Mouse (Mus musculus) midbrain, embryonic 13.5 days (tissue): Measurements from ENCODE around the gene Prkab2. TPM values are rescaled to one million over a fixed set of nuclear protein-coding genes. Genes with fewer than 3 reads are reported as not detected.

Source experiments
- ATAC-seq: fragments of 200-750 bp; cut with Nextera tagmentation; 2 replicates; pipeline ENCODE4 v1.8.0; 2017; ENCODE audit warnings: mild to moderate bottlenecking, moderate TSS enrichment, moderate library complexity
- H3K27ac ChIP-seq: fragments of 300-500 bp; sonication (generic); 2 replicates; pipeline ENCODE4 v1.5.1; 2015; ENCODE audit warnings: inconsistent platforms, mild to moderate bottlenecking, moderate library complexity
- H3K27me3 ChIP-seq: fragments of 300-500 bp; sonication (generic); 2 replicates; pipeline ENCODE4 v1.6.1; 2015; ENCODE audit warnings: mild to moderate bottlenecking, inconsistent platforms
- H3K36me3 ChIP-seq: fragments of 300-500 bp; sonication (generic); 2 replicates; pipeline ENCODE4 v1.6.1; 2015; ENCODE audit warnings: mild to moderate bottlenecking, inconsistent platforms
- H3K4me1 ChIP-seq: fragments of 300-500 bp; sonication (generic); replicated peaks from 2 replicates; pipeline ENCODE4 v1.6.1; 2015; ENCODE audit warnings: inconsistent platforms
- H3K4me2 ChIP-seq: fragments of 300-500 bp; sonication (generic); replicated peaks from 2 replicates; pipeline ENCODE4 v1.6.1; 2015; ENCODE audit warnings: moderate library complexity, mild to moderate bottlenecking, inconsistent platforms
- H3K4me3 ChIP-seq: fragments of 300-500 bp; sonication (generic); replicated peaks from 2 replicates; pipeline ENCODE4 v1.5.1; 2015; ENCODE audit warnings: mild to moderate bottlenecking, inconsistent platforms
- H3K9ac ChIP-seq: fragments of 300-500 bp; sonication (generic); replicated peaks from 2 replicates; pipeline ENCODE4 v1.6.1; 2015; ENCODE audit warnings: mild to moderate bottlenecking, inconsistent platforms
- H3K9me3 ChIP-seq: fragments of 300-500 bp; sonication (generic); 2 replicates; pipeline ENCODE4 v1.6.1; 2016; ENCODE audit warnings: mild to moderate bottlenecking, inconsistent platforms
- WGBS: fragments of 180-500 bp; shearing (Covaris S2); methylation state at CpG from one replicate; pipeline ENCODE4 v1.1.7; 2015; 5-methylcytosine and 5-hydroxymethylcytosine counted together
- polyA plus RNA-seq: library from polyadenylated mRNA; unstranded; fragments of >200 nt; fragmentation: Nextera tagmentation; extraction: Ambion mirVana; gene quantifications from 2 replicates; pipeline ENCODE4 v1.2.1, GENCODE M21; 2015

Prkab2 gene
- polyA plus RNA-seq, 1 experiment from 2014 or later, result 7.3 TPM

DNA sequence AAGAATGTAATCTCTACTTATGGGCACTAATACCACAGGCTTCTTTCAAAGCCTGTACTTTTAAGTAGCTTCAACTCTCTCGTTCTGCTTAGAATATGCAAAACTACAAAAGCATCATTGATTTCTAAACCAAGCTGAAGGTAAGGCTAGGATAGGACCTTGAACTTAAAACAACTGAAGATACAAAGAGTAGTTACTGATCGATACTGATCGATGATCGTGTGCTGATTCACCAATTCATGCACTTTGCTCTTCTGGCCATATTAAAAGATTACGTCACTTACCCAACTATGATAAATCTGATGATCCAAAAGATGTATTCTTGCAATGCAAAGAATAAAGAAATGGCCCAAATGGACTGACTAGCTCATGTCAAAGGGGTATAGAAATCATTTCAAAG lies 4.2 kb upstream of the Prkab2 start:
- ATAC-seq, result no peak
- Histone ChIP-seq H3K36me3 (no peaks in the 10 kb centered on the region), H3K9ac (no peak overlapping the region), H3K9me3 (peaks cover 5% of the 10 kb centered on the region; the same call in 1 of the 2 replicates), H3K4me1 (peaks cover 1% of the 10 kb centered on the region), H3K27ac (no peak overlapping the region), H3K27me3 (no peaks in the 10 kb centered on the region), H3K4me2 (no peak overlapping the region), H3K4me3 (no peak overlapping the region)
- WGBS, result 92% methylated on average over 5 of the region's 5 CpGs

DNA sequence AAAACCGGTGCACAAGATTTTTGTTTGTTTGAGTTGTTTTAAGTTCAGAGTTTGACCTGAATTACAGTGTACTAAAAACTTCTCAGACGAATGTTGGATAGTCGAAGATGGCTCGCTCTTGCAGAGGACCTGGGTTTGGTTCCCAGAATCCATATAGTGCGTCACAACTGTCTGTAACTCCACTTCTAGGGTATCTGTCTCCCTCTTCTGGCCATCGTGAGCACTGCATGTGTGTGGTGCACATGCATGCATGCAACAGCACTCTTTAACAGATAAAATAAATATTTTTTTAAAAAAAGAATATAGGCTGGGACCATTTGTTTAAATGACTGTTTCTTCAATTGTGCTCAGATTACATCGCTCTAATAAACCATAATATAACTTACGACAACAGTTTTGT lies 3.1 kb upstream of the Prkab2 start:
- ATAC-seq, result no peak
- 84% methylated on average over 8 of the region's 8 CpGs for whole genome bisulfite sequencing
- no peaks in the 10 kb centered on the region for H3K36me3 ChIP-seq
- H3K4me2 ChIP-seq, result no peak overlapping the region
- no peak overlapping the region for H3K9ac ChIP-seq
- H3K27me3 ChIP-seq, result no peaks in the 10 kb centered on the region
- peaks cover 5% of the 10 kb centered on the region; the same call in 1 of the 2 replicates for H3K9me3 ChIP-seq
- H3K4me1 ChIP-seq, result peaks cover 12% of the 10 kb centered on the region
- no peak overlapping the region for H3K4me3 ChIP-seq
- no peak overlapping the region for H3K27ac ChIP-seq

DNA sequence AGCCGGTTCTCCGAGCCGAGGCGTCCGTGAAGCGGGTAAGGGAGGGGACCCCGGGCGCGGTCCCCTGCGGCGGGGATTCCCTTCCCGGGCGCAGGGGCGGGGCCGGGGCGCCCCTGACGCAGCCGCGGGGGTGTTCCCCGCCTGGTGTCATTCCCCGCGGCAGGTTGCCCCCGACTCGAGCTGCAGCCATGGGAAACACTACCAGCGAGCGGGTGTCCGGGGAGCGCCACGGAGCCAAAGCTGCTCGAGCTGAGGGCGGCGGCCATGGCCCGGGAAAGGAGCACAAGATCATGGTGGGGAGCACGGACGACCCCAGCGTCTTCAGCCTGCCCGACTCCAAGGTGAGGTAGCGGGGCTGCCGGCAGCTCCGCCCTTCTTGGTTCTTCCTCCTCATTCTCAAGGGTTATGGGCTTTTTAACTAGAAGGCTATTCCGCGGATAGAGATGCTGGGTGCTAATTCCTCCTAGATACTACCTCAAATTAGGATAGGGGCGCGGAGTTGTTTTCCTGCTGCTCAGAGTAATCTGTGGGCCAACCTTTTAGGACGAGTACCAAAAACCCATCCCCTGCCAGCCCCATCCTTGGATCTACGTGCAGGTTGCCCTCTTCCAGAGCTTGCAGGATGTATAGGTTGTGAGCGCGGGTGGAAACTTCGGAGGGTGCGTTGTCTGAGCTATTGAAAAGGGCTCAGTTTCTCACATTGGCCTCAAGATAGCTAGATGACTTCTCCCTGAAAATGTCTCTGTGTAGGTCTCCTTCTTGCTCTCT lies 617 bp downstream of the Prkab2 start:
- no peaks in the 10 kb centered on the region for H3K27me3 ChIP-seq
- peak; percentile 2 for ATAC-seq
- H3K9me3 ChIP-seq, result peaks cover 5% of the 10 kb centered on the region; the same call in 1 of the 2 replicates
- H3K27ac ChIP-seq, result peak overlapping the region; percentile 51
- peak overlapping the region; percentile 78 for H3K4me2 ChIP-seq
- peaks cover 15% of the 10 kb centered on the region for H3K4me1 ChIP-seq
- H3K4me3 ChIP-seq, result peak overlapping the region; percentile 81
- WGBS, result under 1% methylated on average over 49 of the region's 50 CpGs
- peak overlapping the region; percentile 81 for H3K9ac ChIP-seq
- peaks cover 10% of the 10 kb centered on the region for H3K36me3 ChIP-seq

DNA sequence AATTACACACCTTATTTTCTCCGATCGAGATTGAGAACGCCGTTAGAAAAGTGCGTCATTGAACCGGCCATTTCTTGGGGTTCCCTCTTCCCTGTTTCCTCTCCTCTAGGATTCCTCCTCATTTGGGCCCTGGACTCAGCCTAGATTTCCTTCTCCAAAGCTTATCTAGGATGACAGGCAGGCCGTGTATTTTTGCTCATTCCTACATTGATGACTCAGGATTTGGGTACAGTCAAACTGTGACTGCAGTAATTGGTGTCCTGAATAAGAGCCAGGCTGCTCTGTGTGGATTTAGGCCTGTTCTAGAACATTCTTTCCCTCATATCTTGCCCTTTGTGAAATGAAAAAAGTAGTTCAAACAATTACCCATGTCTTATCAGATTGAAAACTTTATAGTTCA lies 1.8 kb downstream of the Prkab2 start:
- no peak overlapping the region; the same call in 1 of the 2 replicates for H3K4me3 ChIP-seq
- H3K36me3 ChIP-seq, result peaks cover 21% of the 10 kb centered on the region
- H3K4me2 ChIP-seq, result peak overlapping the region; percentile 78; the same call in 1 of the 2 replicates
- peaks cover 15% of the 10 kb centered on the region for H3K4me1 ChIP-seq
- WGBS, result 93% methylated on average over 7 of the region's 7 CpGs
- ATAC-seq, result no peak
- H3K9me3 ChIP-seq, result peaks cover 2% of the 10 kb centered on the region; the same call in 1 of the 2 replicates
- no peak overlapping the region for H3K27ac ChIP-seq
- H3K9ac ChIP-seq, result 0 out of 2 replicates have a peak overlapping the region, but pooled peaks have one; percentile 36
- no peaks in the 10 kb centered on the region for H3K27me3 ChIP-seq

DNA sequence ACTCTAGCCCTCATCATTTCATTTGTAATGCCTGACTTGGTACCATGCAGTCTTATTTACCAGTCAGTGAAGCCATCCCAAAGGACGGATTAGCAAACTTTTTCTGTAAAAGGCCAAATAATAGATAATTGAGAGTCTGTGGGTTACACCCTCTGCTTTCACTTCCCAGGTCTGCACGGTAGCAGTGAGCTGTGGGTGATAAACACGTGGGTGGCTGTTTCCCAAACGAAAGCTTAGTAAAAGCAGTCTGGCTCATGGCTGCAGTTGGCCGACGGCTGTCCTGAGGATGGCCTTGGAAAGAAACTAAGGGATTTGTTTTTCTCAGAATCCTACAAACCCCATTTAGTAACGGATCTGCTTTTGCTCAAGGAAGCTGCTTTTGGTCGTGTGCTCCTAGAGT lies 3.2 kb downstream of the Prkab2 start:
- H3K9ac ChIP-seq, result no peak overlapping the region
- 78% methylated on average over 8 of the region's 8 CpGs for WGBS
- peaks cover 15% of the 10 kb centered on the region for H3K4me1 ChIP-seq
- no peak overlapping the region for H3K4me3 ChIP-seq
- no peaks in the 10 kb centered on the region for H3K9me3 ChIP-seq
- H3K4me2 ChIP-seq, result no peak overlapping the region
- H3K27me3 ChIP-seq, result no peaks in the 10 kb centered on the region
- H3K27ac ChIP-seq, result no peak overlapping the region
- peaks cover 26% of the 10 kb centered on the region for H3K36me3 ChIP-seq
- no peak for ATAC-seq

DNA sequence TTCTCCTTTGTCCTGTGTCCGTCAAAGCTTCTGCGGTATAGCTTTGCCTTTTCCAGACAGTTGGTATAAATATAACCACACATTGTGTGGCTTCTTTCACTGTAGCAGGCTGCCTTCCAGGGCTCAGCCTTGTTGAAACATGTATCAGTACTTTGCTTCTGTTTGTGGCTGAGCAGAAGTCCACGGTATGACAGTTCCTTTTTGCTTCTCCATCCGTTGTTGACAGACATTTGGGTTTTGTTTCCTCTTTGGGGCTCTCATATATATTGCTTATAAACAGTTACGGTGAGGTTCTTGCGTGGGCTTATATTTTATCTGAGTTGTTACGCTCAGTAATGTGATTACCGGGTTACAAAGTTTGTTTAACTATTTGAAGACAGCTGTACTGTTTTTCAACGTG lies 7.5 kb downstream of the Prkab2 start:
- Histone ChIP-seq H3K9me3 (no peaks in the 10 kb centered on the region), H3K4me3 (no peak overlapping the region), H3K27ac (no peak overlapping the region), H3K27me3 (no peaks in the 10 kb centered on the region), H3K9ac (no peak overlapping the region), H3K4me2 (no peak overlapping the region), H3K36me3 (peaks cover 65% of the 10 kb centered on the region), H3K4me1 (no peaks in the 10 kb centered on the region)
- no peak for ATAC-seq
- WGBS, result 89% methylated on average over 9 of the region's 9 CpGs

DNA sequence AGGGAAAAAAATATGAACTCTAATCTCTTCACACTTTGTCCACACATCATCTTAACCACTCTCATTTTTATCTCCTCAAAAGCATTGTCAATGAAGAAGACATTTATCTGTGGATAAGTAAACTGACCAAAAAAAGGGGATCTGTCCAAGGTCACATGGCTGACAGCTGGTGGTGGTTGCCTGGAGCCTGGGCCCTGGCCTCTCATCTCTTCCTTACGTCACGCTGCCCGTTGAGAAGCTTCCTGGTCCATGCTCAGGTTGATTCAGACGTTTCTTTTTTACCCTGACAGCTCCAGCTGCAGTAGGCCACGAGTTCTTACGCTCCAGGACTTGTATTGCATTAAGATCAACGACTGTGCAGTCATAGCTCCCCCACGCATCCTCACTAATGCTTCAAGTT lies 8.2 kb downstream of the Prkab2 start:
- ATAC-seq, result no peak
- Histone ChIP-seq H3K9me3 (no peaks in the 10 kb centered on the region), H3K36me3 (peaks cover 71% of the 10 kb centered on the region), H3K4me2 (no peak overlapping the region), H3K27me3 (no peaks in the 10 kb centered on the region), H3K4me1 (no peaks in the 10 kb centered on the region), H3K9ac (no peak overlapping the region), H3K27ac (no peak overlapping the region), H3K4me3 (no peak overlapping the region)
- 77% methylated on average over 8 of the region's 8 CpGs for WGBS

DNA sequence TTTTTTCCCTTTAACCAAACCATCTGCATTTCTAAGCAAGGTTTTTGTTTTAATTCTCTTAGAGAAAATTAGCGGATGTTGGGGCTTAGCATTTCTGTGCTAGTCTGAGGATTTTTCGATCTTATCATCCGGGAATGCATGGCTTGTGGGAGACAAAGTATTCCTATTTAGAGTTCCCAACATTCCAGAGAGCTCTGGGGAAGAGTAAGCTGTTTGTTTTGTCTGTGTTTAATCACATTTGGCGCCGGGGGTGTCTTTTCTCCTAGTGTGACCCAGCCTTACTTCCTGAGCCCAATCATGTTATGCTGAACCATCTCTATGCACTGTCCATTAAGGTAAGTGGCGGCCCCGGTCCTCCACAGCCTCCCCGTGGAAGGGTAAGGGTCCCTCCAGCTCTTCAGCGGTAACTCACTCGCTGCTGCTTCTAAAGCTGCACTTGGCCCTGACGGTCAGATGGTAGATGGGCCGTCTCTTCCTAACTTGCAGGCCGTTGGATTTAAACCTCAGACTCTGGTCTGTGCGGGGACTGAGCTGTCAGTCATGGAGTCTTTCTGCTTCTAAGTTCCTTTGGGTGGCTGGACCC lies 9.2 kb downstream of the Prkab2 start:
- H3K36me3 ChIP-seq, result peaks cover 80% of the 10 kb centered on the region
- H3K27me3 ChIP-seq, result no peaks in the 10 kb centered on the region
- 83% methylated on average over 14 of the region's 14 CpGs for WGBS
- no peak overlapping the region for H3K4me2 ChIP-seq
- H3K27ac ChIP-seq, result no peak overlapping the region
- H3K9me3 ChIP-seq, result no peaks in the 10 kb centered on the region
- H3K9ac ChIP-seq, result no peak overlapping the region
- ATAC-seq, result no peak
- no peak overlapping the region for H3K4me3 ChIP-seq
- H3K4me1 ChIP-seq, result no peaks in the 10 kb centered on the region

DNA sequence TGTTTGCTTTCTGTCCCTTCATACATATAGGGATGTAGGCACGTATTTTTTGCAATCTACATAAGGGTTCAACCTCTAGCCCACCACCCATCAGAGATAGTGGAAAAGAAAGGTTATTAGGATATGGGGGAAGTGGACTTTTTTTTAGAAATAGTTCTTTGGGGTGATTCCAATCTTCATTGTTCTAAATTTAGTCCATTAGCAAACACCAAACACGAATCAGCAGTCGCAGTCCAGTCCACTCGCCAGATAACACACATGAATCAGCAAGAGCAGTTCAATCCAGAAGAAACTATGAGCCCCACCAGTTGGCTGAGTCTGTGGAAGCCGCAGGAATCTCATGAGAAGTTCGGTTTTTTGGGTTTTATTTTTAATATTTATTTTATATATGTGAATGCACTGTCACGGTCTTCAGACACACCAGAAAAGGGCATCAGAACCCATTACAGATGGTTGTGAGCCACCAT lies 16.7 kb downstream of the Prkab2 start, which contains the start of gene Gm17651:
Gm17651 (minus strand) TSS at position 51 of the 467 bp plus-strand sequence.
- Histone ChIP-seq H3K9me3 (no peaks in the 10 kb centered on the region), H3K9ac (no peak within 1 kb of the TSS), H3K27me3 (no peaks in the 10 kb centered on the region), H3K4me2 (no peak within 1 kb of the TSS), H3K4me3 (no peak within 1 kb of the TSS), H3K27ac (no peak within 1 kb of the TSS), H3K4me1 (no peaks in the 10 kb centered on the region), H3K36me3 (peaks cover 23% of the 10 kb centered on the region)
- WGBS, result 94% methylated on average over 7 of the region's 7 CpGs
- no peak for ATAC-seq

DNA sequence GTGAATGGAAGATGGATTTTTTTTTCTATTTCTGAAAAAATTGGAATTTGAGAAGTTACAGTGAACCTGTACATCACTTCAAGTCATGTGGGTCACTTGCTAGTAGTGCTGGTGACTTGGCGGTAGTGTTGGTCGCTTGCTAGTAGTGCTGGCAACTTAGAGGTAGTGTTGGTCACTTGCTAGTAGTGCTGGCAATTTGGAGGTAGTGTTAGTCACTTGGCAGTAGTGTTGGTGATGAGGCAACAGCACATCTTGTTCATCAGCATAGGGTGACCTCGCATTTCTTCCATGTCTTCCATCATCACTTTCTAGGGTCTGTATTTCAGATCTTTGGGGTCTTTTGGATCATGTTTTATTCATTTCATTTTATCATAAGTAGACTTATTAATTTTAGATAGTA lies 18.1 kb downstream of the Prkab2 start:
- WGBS, result 97% methylated on average over 3 of the region's 3 CpGs
- Histone ChIP-seq H3K4me2 (no peak overlapping the region), H3K9ac (no peak overlapping the region), H3K4me1 (0 out of 2 replicates have a peak, but pooled peaks cover 7% of the 10 kb centered on the region), H3K27me3 (peaks cover 11% of the 10 kb centered on the region), H3K36me3 (peaks cover 10% of the 10 kb centered on the region), H3K4me3 (no peak overlapping the region), H3K9me3 (no peaks in the 10 kb centered on the region), H3K27ac (no peak overlapping the region)
- ATAC-seq, result no peak

DNA sequence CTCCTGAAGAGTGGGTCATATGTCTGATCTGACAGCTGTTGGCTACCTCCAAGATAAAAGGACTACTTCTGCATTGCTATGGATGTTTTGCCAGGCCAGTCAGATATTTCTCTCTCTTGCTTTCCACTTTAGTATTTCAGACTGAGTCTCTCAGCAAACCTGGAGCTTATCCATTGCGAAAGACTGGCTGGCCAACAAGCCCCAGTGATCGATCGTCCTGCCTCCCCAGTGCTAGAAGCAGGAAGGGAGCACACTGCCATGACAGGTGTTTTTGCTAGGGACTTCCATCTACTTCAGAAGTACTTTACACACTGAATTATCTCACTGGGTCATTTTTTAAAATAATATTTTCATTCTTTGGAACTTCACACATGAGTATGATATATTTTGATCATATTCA lies 20.4 kb downstream of the Prkab2 start:
- WGBS, result 95% methylated on average over 3 of the region's 3 CpGs
- peaks cover 18% of the 10 kb centered on the region for H3K4me1 ChIP-seq
- no peak overlapping the region for H3K27ac ChIP-seq
- ATAC-seq, result no peak
- H3K4me3 ChIP-seq, result no peak overlapping the region
- H3K27me3 ChIP-seq, result peaks cover 31% of the 10 kb centered on the region
- H3K9ac ChIP-seq, result no peak overlapping the region
- no peaks in the 10 kb centered on the region for H3K9me3 ChIP-seq
- H3K36me3 ChIP-seq, result no peaks in the 10 kb centered on the region
- H3K4me2 ChIP-seq, result no peak overlapping the region

DNA sequence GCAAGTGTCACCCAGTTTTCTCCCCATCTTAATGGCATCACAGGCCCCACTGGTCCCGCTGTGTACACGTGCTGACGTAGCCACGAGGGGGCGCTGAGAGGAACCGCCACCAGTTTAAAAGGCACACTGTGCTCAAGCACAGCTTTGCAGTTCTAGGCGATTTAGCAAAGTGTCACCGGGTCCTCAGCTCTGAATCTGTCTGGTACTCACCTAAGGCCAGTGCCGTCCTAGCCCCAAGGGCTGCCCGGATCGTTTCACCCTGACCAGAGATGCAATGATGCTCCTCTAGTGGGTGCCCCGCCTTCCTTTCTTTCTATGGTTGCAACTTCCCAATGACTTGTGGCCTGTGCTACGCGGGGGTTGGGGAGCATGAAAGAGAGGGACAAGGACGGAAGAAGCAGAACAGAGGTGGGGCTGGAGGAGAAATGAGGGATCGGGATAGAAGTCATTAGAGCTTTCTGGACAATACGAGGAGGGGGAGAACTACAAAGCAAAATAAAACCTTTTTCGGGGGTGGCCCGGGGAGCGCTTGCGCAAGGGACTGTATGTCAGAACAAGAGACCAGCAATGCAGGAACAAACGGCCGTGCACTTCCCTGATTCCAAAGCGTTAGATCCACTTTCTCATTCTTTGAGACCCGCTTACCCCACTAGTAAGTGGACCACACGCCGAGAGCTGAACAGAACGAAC lies 22.8 kb downstream of the Prkab2 start:
- no peak overlapping the region for H3K27ac ChIP-seq
- H3K36me3 ChIP-seq, result no peaks in the 10 kb centered on the region
- H3K4me3 ChIP-seq, result peak overlapping the region; percentile 43
- peak; percentile 82 for ATAC-seq
- H3K27me3 ChIP-seq, result peaks cover 40% of the 10 kb centered on the region
- H3K9me3 ChIP-seq, result no peaks in the 10 kb centered on the region
- 2% methylated on average over 28 of the region's 28 CpGs for WGBS
- peak overlapping the region; percentile 68 for H3K4me2 ChIP-seq
- peaks cover 23% of the 10 kb centered on the region for H3K4me1 ChIP-seq
- H3K9ac ChIP-seq, result peak overlapping the region; percentile 46; the same call in 1 of the 2 replicates
